Mouse (Mus musculus) kidney, adult 2 months (tissue): ENCODE measurements around the gene Il13.

ENCODE experiments used
- CTCF ChIP-seq: fragments of 200-500 bp; conservative IDR thresholded peaks from 2 replicates; pipeline ENCODE4 v1.5.1; 2011; ENCODE audit warnings: low read depth, mild to moderate bottlenecking, control low read depth, low read length, moderate library complexity, mixed read lengths; ENCODE audit not compliant: insufficient read depth, insufficient read length
- POLR2A ChIP-seq: fragments of 200-500 bp; IDR thresholded peaks from one replicate; pipeline ENCODE4 v1.6.1; 2011; ENCODE audit warnings: low read depth, low read length, control low read depth

- TF ChIP-seq CTCF (no peak), POLR2A (no peak)
These were observed 12.1 kb downstream of the Il13 start for GRCm38 (mm10) chr11:53622440-53622806.
